ENCODE assay signal across 16 mouse cellular contexts in the genomic region with DNA sequence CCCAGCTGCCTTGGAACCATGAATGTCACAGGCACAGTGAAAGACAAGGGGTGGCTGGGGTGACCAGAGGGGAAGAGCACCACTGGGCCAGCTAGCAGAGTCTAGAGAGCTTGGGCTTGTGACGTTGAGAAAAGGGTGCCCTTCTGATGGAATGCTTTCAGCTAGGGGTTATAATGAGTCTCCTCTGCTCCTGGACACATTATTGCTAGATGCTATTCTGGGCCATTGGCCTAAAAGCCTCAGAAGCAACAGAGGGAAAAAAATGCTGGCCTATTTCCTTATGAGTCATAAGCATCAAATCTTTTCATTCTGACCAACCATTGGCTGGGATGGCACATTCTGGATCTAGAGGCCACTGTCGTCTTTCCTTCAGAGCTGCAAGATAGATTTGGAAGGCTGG.
"Had no signal": no experiment of that assay in that cellular context is flagged by ENCODE, and none has a peak within 500 bp of the region (broad histone marks: within the 10 kb centered on the region; RNA-seq: fewer than 3 reads in every experiment).

No protein-coding gene starts in this region.

- H3K4me2 ChIP-seq: neural tube, embryonic 13.5 days; neural tube, embryonic 15.5 days; stomach, embryonic 15.5 days had no signal

- H3K27me3 ChIP-seq: neural tube, embryonic 13.5 days; neural tube, embryonic 15.5 days; stomach, embryonic 15.5 days had no signal

- H3K27ac ChIP-seq: neural tube, embryonic 13.5 days; neural tube, embryonic 15.5 days; stomach, embryonic 15.5 days; stomach, postnatal 0 days had no signal

- H3K4me3 ChIP-seq: neural tube, embryonic 13.5 days; neural tube, embryonic 15.5 days; stomach, embryonic 15.5 days had no signal

- H3K9ac ChIP-seq: neural tube, embryonic 13.5 days; neural tube, embryonic 15.5 days; stomach, embryonic 15.5 days had no signal

- H3K9me3 ChIP-seq: neural tube, embryonic 13.5 days; neural tube, embryonic 15.5 days; stomach, embryonic 15.5 days had no signal

- DNase-seq: retina, postnatal 1 day; right cerebral cortex, adult 18-20 months; right cerebral cortex, postnatal 14 days; right cerebral cortex, postnatal 25 days; right cerebral cortex, postnatal 4 days; spleen, adult 18-20 months; thymus, adult 18-20 months; thymus, adult 2 months; thymus, postnatal 14 days; thymus, postnatal 25 days; thymus, postnatal 36 days; thymus, postnatal 4 days had no signal

- H3K36me3 ChIP-seq: neural tube, embryonic 13.5 days; neural tube, embryonic 15.5 days; stomach, embryonic 15.5 days had no signal
